Mouse (Mus musculus) CH12.LX (cell line): ENCODE data around the gene Zc3hav1l. TPM values are rescaled to one million over a fixed set of nuclear protein-coding genes. Genes with fewer than 3 reads are reported as not detected.

Source experiments
- DNase-seq: peaks from one replicate; pipeline ENCODE4 v3.0.0-alpha.2; 2013; ENCODE audit errors: extremely low read depth
- H3K27ac ChIP-seq: 2 replicates; pipeline ENCODE4 v1.5.1; 2012; ENCODE audit warnings: low read depth, mild to moderate bottlenecking, control low read depth, moderate library complexity; ENCODE audit not compliant: insufficient read depth
- H3K27me3 ChIP-seq: replicated peaks from 2 replicates; pipeline ENCODE3; 2012; ENCODE audit warnings: inconsistent platforms
- H3K36me3 ChIP-seq, 2 experiments: replicated peaks in 1 of 2; 2 replicates each; pipeline versions ENCODE3 to v1.6.1; 2012; ENCODE audit warnings: inconsistent platforms in 1 of 2, low read length in 1 of 2, mild to moderate bottlenecking in 1 of 2, mixed read lengths in 1 of 2, moderate library complexity in 1 of 2; ENCODE audit not compliant: control insufficient read depth in 1 of 2, insufficient read depth in 1 of 2
- H3K4me1 ChIP-seq, 2 experiments: 2 replicates each; pipeline ENCODE4 v1.6.1; 2012; ENCODE audit warnings: inconsistent platforms in 1 of 2, moderate library complexity in 1 of 2; ENCODE audit not compliant: insufficient read depth in 2 of 2, control insufficient read depth in 1 of 2
- H3K4me2 ChIP-seq: 2 replicates; pipeline ENCODE4 v1.6.1; 2012; ENCODE audit warnings: low read depth, mild to moderate bottlenecking, control low read depth; ENCODE audit not compliant: poor library complexity, insufficient read depth, severe bottlenecking
- H3K4me3 ChIP-seq, 3 experiments: fragments of 150-350 bp in 1 of 3; sonication (generic) in 1 of 3; replicated peaks in 1 of 3; 2 replicates each; pipeline versions ENCODE3 to v1.5.1; 2011 to 2012; ENCODE audit warnings: low read depth in 2 of 3, low read length in 2 of 3, mild to moderate bottlenecking in 2 of 3, moderate library complexity in 2 of 3, control low read depth in 1 of 3, improper control_type of control experiment in 1 of 3, inconsistent platforms in 1 of 3, mixed read lengths in 1 of 3; ENCODE audit not compliant: poor library complexity in 1 of 3
- H3K79me2 ChIP-seq: replicated peaks from 2 replicates; pipeline ENCODE4 v1.6.1; 2012; ENCODE audit warnings: mild to moderate bottlenecking, moderate library complexity; ENCODE audit not compliant: control insufficient read depth, poor library complexity, insufficient read depth, severe bottlenecking; ENCODE audit errors: extremely low read depth
- H3K9ac ChIP-seq: 2 replicates; pipeline ENCODE4 v1.6.1; 2012; ENCODE audit warnings: low read depth, mild to moderate bottlenecking, control low read depth, moderate library complexity; ENCODE audit not compliant: insufficient read depth
- H3K9me3 ChIP-seq: replicated peaks from 2 replicates; pipeline ENCODE3; 2012; ENCODE audit warnings: low read length, inconsistent platforms, mixed read lengths
- BHLHE40 ChIP-seq: IDR thresholded peaks from 2 replicates; pipeline ENCODE4 v1.6.1; 2011; ENCODE audit warnings: mild to moderate bottlenecking, low read depth, low read length, improper control_type of control experiment
- CHD1 ChIP-seq: IDR thresholded peaks from 2 replicates; pipeline ENCODE4 v1.6.1; 2012; ENCODE audit warnings: low read depth, low read length, improper control_type of control experiment, inconsistent platforms
- CHD2 ChIP-seq: IDR thresholded peaks from 2 replicates; pipeline ENCODE4 v1.6.1; 2011; ENCODE audit warnings: low read length, improper control_type of control experiment
- E2F4 ChIP-seq: IDR thresholded peaks from 2 replicates; pipeline ENCODE4 v1.6.1; 2011; ENCODE audit warnings: low read depth, low read length, improper control_type of control experiment; ENCODE audit not compliant: insufficient replicate concordance
- ETS1 ChIP-seq: conservative IDR thresholded peaks from 2 replicates; pipeline ENCODE4 v1.6.1; 2012; ENCODE audit warnings: low read depth, mild to moderate bottlenecking, inconsistent platforms, low read length, improper control_type of control experiment, moderate library complexity
- GABPA ChIP-seq: IDR thresholded peaks from 2 replicates; pipeline ENCODE4 v1.6.1; 2012; ENCODE audit warnings: low read depth, low read length, improper control_type of control experiment, inconsistent platforms; ENCODE audit not compliant: insufficient replicate concordance
- HCFC1 ChIP-seq: IDR thresholded peaks from 2 replicates; pipeline ENCODE4 v1.6.1; 2012; ENCODE audit warnings: low read depth, mild to moderate bottlenecking, inconsistent platforms, low read length, improper control_type of control experiment
- IRF4 ChIP-seq: IDR thresholded peaks from 2 replicates; pipeline ENCODE4 v1.6.1; 2014; ENCODE audit warnings: low read depth, mild to moderate bottlenecking, inconsistent platforms, low read length, improper control_type of control experiment
- JUN ChIP-seq: IDR thresholded peaks from 2 replicates; pipeline ENCODE4 v1.6.1; 2011; ENCODE audit warnings: low read depth, mild to moderate bottlenecking, low read length, improper control_type of control experiment, moderate library complexity; ENCODE audit not compliant: insufficient read depth
- KAT2A ChIP-seq: IDR thresholded peaks from 2 replicates; pipeline ENCODE4 v1.6.1; 2012; ENCODE audit warnings: low read length, improper control_type of control experiment, inconsistent platforms; ENCODE audit not compliant: insufficient replicate concordance
- MAFK ChIP-seq: IDR thresholded peaks from 2 replicates; pipeline ENCODE4 v1.6.1; 2011; ENCODE audit warnings: low read length, improper control_type of control experiment; ENCODE audit not compliant: insufficient replicate concordance
- MAX ChIP-seq: IDR thresholded peaks from 2 replicates; pipeline ENCODE4 v1.6.1; 2011; ENCODE audit warnings: low read length, improper control_type of control experiment
- MAZ ChIP-seq: IDR thresholded peaks from 2 replicates; pipeline ENCODE4 v1.6.1; 2012; ENCODE audit warnings: low read depth, mild to moderate bottlenecking, inconsistent platforms, low read length, improper control_type of control experiment, moderate library complexity
- MEF2A ChIP-seq: IDR thresholded peaks from 2 replicates; pipeline ENCODE4 v1.6.1; 2014; ENCODE audit warnings: low read depth, mild to moderate bottlenecking, inconsistent platforms, low read length, improper control_type of control experiment, borderline replicate concordance
- MXI1 ChIP-seq: IDR thresholded peaks from 2 replicates; pipeline ENCODE4 v1.6.1; 2011; ENCODE audit warnings: mild to moderate bottlenecking, low read depth, low read length, improper control_type of control experiment
- MYC ChIP-seq: IDR thresholded peaks from 2 replicates; pipeline ENCODE4 v1.6.1; 2011; ENCODE audit warnings: low read depth, mild to moderate bottlenecking, improper control_type of control experiment, low read length
- NRF1 ChIP-seq: IDR thresholded peaks from 2 replicates; pipeline ENCODE4 v1.6.1; 2014; ENCODE audit warnings: low read depth, mild to moderate bottlenecking, inconsistent platforms, low read length, improper control_type of control experiment, moderate library complexity
- PAX5 ChIP-seq: IDR thresholded peaks from 2 replicates; pipeline ENCODE4 v1.6.1; 2012; ENCODE audit warnings: low read length, inconsistent platforms, mixed read lengths
- POLR2A ChIP-seq: IDR thresholded peaks from 2 replicates; pipeline ENCODE4 v1.6.1; 2011; ENCODE audit warnings: low read depth, mild to moderate bottlenecking, improper control_type of control experiment, low read length
- RAD21 ChIP-seq: IDR thresholded peaks from 2 replicates; pipeline ENCODE4 v1.6.1; 2011; ENCODE audit warnings: low read depth, mild to moderate bottlenecking, low read length, improper control_type of control experiment, moderate library complexity
- SMC3 ChIP-seq: IDR thresholded peaks from 2 replicates; pipeline ENCODE4 v1.6.1; 2011; ENCODE audit warnings: low read depth, low read length, improper control_type of control experiment
- UBTF ChIP-seq: IDR thresholded peaks from 2 replicates; pipeline ENCODE4 v1.6.1; 2012; ENCODE audit warnings: low read depth, mild to moderate bottlenecking, inconsistent platforms, low read length, improper control_type of control experiment, moderate library complexity
- USF1 ChIP-seq: IDR thresholded peaks from 2 replicates; pipeline ENCODE4 v1.6.1; 2014; ENCODE audit warnings: low read depth, mild to moderate bottlenecking, inconsistent platforms, low read length, improper control_type of control experiment
- USF2 ChIP-seq: conservative IDR thresholded peaks from 2 replicates; pipeline ENCODE4 v1.6.1; 2011; ENCODE audit warnings: low read depth, low read length, improper control_type of control experiment
- ZMIZ1 ChIP-seq: IDR thresholded peaks from 2 replicates; pipeline ENCODE4 v1.6.1; 2012; ENCODE audit warnings: low read depth, mild to moderate bottlenecking, inconsistent platforms, low read length, improper control_type of control experiment
- dilution Hi-C: fragments of 300-500 bp; cut with MboI; formaldehyde crosslinking; loops from 2 replicates; pipeline ENCODE4 v1.14.3; 2020; ENCODE audit warnings: low sequenced_read_pairs; ENCODE audit not compliant: extremely low pct_unique_long_range_greater_than_20kb, extremely low pct_ligation_motif_present
- in situ Hi-C: fragments of 300-500 bp; cut with MboI; formaldehyde crosslinking; loops from 3 replicates; pipeline ENCODE4 v1.14.3; 2019; ENCODE audit warnings: low sequenced_read_pairs, low pct_ligation_motif_present, low pct_unique_long_range_greater_than_20kb, mixed read lengths
- polyA plus RNA-seq: library from polyadenylated mRNA; unstranded; fragments of >175 nt; gene quantifications from 2 replicates; pipeline ENCODE4 v1.2.1, GENCODE M21; 2012; ENCODE audit warnings: low read depth; ENCODE audit not compliant: insufficient read length
- total RNA-seq, 2 experiments: library from RNA; depleted of rRNA; stranded (reverse); fragments of 300-350 nt in 1 of 2; fragments of >200 nt in 1 of 2; gene quantifications; 2 replicates each; pipeline ENCODE4 v1.2.3; 2012 to 2014

The Zc3hav1l gene
- total and polyA plus RNA-seq, 3 experiments, result 2.9 to 6.3 (median 3.1) TPM

DNA sequence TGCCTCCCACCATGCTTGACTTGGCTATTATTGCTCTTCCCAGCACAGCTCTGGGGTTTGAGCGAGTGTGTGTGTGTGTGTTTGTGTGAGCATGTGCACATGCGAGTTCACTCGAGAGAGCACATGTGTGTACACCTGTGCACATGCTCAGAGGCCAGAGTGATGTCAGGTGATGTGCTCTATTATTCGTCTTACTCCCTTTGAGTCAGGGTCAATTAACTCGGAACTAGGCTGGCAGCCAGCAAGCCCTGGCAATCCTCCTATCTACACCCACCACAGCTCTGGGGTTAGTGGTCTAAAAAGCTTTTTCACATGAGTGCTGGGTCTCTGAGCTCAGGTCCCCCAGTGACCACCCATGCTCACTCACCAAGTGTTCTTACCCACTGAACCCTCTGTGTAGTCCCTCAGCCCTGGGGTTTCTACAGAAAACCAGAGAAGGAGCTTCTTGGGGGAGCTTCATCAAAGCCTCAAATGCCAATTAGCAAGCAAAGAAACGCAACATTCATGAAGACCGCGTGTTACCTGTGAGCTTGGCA, 56.7 kb downstream of the Zc3hav1l start:
- dilution Hi-C loops (no loop called here), in situ Hi-C loops (no loop called here)
- H3K4me3 ChIP-seq, result no peak overlapping the region
- no peak overlapping the region for H3K27ac ChIP-seq
- no peaks in the 10 kb centered on the region for H3K9me3 ChIP-seq
- no peak for DNase-seq
- H3K4me2 ChIP-seq, result no peak overlapping the region
- H3K79me2 ChIP-seq, result no peaks in the 10 kb centered on the region
- no peak for TF ChIP-seq UBTF
- no peak for TF ChIP-seq MAX
- no peak for TF ChIP-seq MAZ
- TF ChIP-seq POLR2A, result no peak
- no peak for TF ChIP-seq USF2
- TF ChIP-seq JUN, result no peak
- no peak for TF ChIP-seq CHD2
- no peak for TF ChIP-seq ZMIZ1
- no peak for TF ChIP-seq MXI1
- TF ChIP-seq SMC3, result no peak
- TF ChIP-seq PAX5, result no peak
- no peak for TF ChIP-seq MAFK
- TF ChIP-seq RAD21, result no peak
- TF ChIP-seq NRF1, result no peak
- no peak for TF ChIP-seq E2F4
- no peak for TF ChIP-seq ETS1
- no peak for TF ChIP-seq HCFC1
- TF ChIP-seq KAT2A, result no peak
- H3K4me1 ChIP-seq, result peaks cover 14 to 52% of the 10 kb centered on the region in 2 experiments
- no peaks in the 10 kb centered on the region for H3K36me3 ChIP-seq
- no peaks in the 10 kb centered on the region for H3K27me3 ChIP-seq
- no peak overlapping the region for H3K9ac ChIP-seq

DNA sequence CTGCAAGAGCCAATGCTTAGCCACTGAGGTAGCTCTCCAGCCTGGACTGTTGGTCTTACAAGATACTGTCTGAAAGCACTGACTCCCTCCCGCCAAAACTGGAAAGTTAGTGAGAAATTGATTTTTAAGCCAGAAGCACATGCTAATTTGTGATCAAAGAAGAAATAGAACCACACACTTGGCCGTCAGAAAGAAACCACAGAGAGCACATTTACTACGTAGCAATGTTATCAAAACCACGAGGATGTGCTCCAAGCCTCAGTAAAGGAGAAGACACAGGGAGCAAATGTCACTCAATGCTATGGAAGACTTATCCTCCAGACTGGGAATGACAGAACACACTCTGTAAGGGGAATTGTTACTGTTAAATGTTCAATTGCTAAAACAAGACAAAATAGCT, 57.6 kb downstream of the Zc3hav1l start:
- Histone ChIP-seq H3K4me3 (no peak overlapping the region), H3K36me3 (peaks cover 0 to 2% of the 10 kb centered on the region in 2 experiments), H3K79me2 (no peaks in the 10 kb centered on the region), H3K4me1 (peaks cover 8 to 45% of the 10 kb centered on the region in 2 experiments), H3K27me3 (no peaks in the 10 kb centered on the region), H3K27ac (no peak overlapping the region), H3K9ac (no peak overlapping the region), H3K4me2 (no peak overlapping the region), H3K9me3 (no peaks in the 10 kb centered on the region)
- no peak for DNase-seq
- in situ Hi-C loops, result no loop called here
- TF ChIP-seq IRF4 (no peak), MYC (no peak), HCFC1 (no peak), GABPA (no peak), KAT2A (no peak), BHLHE40 (no peak), MEF2A (no peak), NRF1 (no peak), CHD2 (no peak), CHD1 (no peak), SMC3 (no peak), USF1 (no peak), MAX (no peak), PAX5 (no peak)
- dilution Hi-C loops, result no loop called here
